In genomic region chr10:107198460-107198859, GRCm38 (mm10) we compare ENCODE assay signal across 23 mouse cellular contexts.
"Had no signal": no experiment of that assay in that cellular context is flagged by ENCODE, and none has a peak within 500 bp of the region (broad histone marks: within the 10 kb centered on the region; RNA-seq: fewer than 3 reads in every experiment).

No protein-coding gene starts in this region.

- H3K9ac ChIP-seq: limb, embryonic 12.5 days; limb, embryonic 15.5 days; liver, embryonic 14.5 days; liver, postnatal 0 days; lung, embryonic 15.5 days had no signal

- H3K4me3 ChIP-seq: limb, embryonic 12.5 days; limb, embryonic 15.5 days; lung, embryonic 15.5 days; megakaryocyte, embryonic 14.5 days had no signal

- H3K4me1 ChIP-seq: limb, embryonic 12.5 days; limb, embryonic 15.5 days; lung, embryonic 15.5 days; megakaryocyte, embryonic 14.5 days had no signal

- DNase-seq: kidney, adult 18-20 months; kidney, adult 9 months; kidney, postnatal 14 days; kidney, postnatal 4 days; left cerebral cortex, postnatal 4 days; liver, postnatal 0 days; lung, postnatal 10 days; lung, postnatal 36 days; midbrain, embryonic 14.5 days; right cerebral cortex, adult 18-20 months; right cerebral cortex, postnatal 14 days; right cerebral cortex, postnatal 4 days; thymus, adult 2 months; thymus, postnatal 14 days; thymus, postnatal 4 days had no signal

- H3K4me2 ChIP-seq: limb, embryonic 12.5 days; limb, embryonic 15.5 days; liver, embryonic 11.5 days; lung, embryonic 15.5 days; midbrain, embryonic 11.5 days had no signal

- H3K27me3 ChIP-seq: limb, embryonic 12.5 days; limb, embryonic 15.5 days; lung, embryonic 15.5 days; megakaryocyte, embryonic 14.5 days had no signal

- ATAC-seq: liver, postnatal 0 days had no signal

- H3K36me3 ChIP-seq: limb, embryonic 12.5 days; limb, embryonic 15.5 days; lung, embryonic 15.5 days had no signal

- H3K27ac ChIP-seq: limb, embryonic 12.5 days; limb, embryonic 15.5 days; liver, embryonic 14.5 days; lung, embryonic 15.5 days; stomach, postnatal 0 days had no signal

- H3K9me3 ChIP-seq: limb, embryonic 15.5 days; lung, embryonic 15.5 days had no signal
